ENCODE assay signal across 14 mouse cellular contexts in genomic region chr13:4059363-4059762, GRCm38 (mm10). TPM values are rescaled to one million over a fixed set of nuclear protein-coding genes. Genes with fewer than 3 reads are reported as not detected.
DNase-seq lines count a peak whose midpoint lies in the region; ATAC-seq and TF ChIP-seq lines count a peak whose summit lies in the region.
"Had no signal": no experiment of that assay in that cellular context is flagged by ENCODE, and none has a peak within 500 bp of the region (broad histone marks: within the 10 kb centered on the region; RNA-seq: fewer than 3 reads in every experiment).

No protein-coding gene starts in this region.

- no peak for TF ChIP-seq CTCF in lung, embryonic 14.5 days (IDR thresholded peaks at IDR 0.05; ENCODE audit: low read depth)

- DNase-seq in kidney, adult 9 months: peak; percentile 44
- DNase-seq in kidney, adult 18-20 months: no peak
- peak; percentile 80 for DNase-seq in NIH3T3 (ENCODE audit: low read depth)
- peak; percentile 39 for DNase-seq in lung, embryonic 14.5 days
- DNase-seq in left cerebral cortex, adult 9 months (ENCODE audit: low spot score in 2 of 2): no peak
- no peak for DNase-seq in MN1 (ENCODE audit: low spot score)
- DNase-seq in left cerebral cortex, postnatal 4 days: no peak
- DNase-seq: cerebellum, postnatal 36 days; liver, embryonic 13.5 days; retina, postnatal 1 day; thymus, adult 2 months had no signal

- intact Hi-C loops in left cerebral cortex, postnatal 4 days (cut with DNase I): no loop called here

- no peak overlapping the region for H3K9ac ChIP-seq in heart, embryonic 11.5 days (ENCODE audit: low read depth, low read length)
- no peak overlapping the region for H3K9ac ChIP-seq in lung, embryonic 14.5 days
- H3K9ac ChIP-seq: hindbrain, embryonic 15.5 days; liver, embryonic 13.5 days had no signal

- H3K4me2 ChIP-seq in heart, embryonic 11.5 days: no peak overlapping the region; the same call in 1 of the 2 replicates
- H3K4me2 ChIP-seq in lung, embryonic 14.5 days: no peak overlapping the region
- H3K4me2 ChIP-seq: hindbrain, embryonic 15.5 days; liver, embryonic 13.5 days had no signal

- 46% methylated on average over 5 of the region's 5 CpGs for whole genome bisulfite sequencing in heart, embryonic 11.5 days (ENCODE audit: insufficient replicate concordance)
- WGBS in lung, embryonic 14.5 days: 37% methylated on average over 5 of the region's 5 CpGs

- no peaks in the 10 kb centered on the region for H3K36me3 ChIP-seq in heart, embryonic 11.5 days (ENCODE audit: control insufficient read depth, insufficient read depth, low read length)
- no peaks in the 10 kb centered on the region for H3K36me3 ChIP-seq in lung, embryonic 14.5 days (ENCODE audit: insufficient read depth)
- H3K36me3 ChIP-seq: hindbrain, embryonic 15.5 days; liver, embryonic 13.5 days had no signal

- no peaks in the 10 kb centered on the region for H3K9me3 ChIP-seq in heart, embryonic 11.5 days (replicated peaks; ENCODE audit: control insufficient read depth, low read length)
- no peaks in the 10 kb centered on the region for H3K9me3 ChIP-seq in lung, embryonic 14.5 days (ENCODE audit: low read depth, low read length)
- H3K9me3 ChIP-seq: hindbrain, embryonic 15.5 days; liver, embryonic 13.5 days had no signal

- H3K4me1 ChIP-seq in heart, embryonic 11.5 days (ENCODE audit: control insufficient read depth, insufficient read depth, low read length): no peaks in the 10 kb centered on the region
- no peaks in the 10 kb centered on the region for H3K4me1 ChIP-seq in lung, embryonic 14.5 days (ENCODE audit: insufficient read depth)
- H3K4me1 ChIP-seq: hindbrain, embryonic 15.5 days; liver, embryonic 13.5 days had no signal

- no peak overlapping the region for H3K4me3 ChIP-seq in heart, embryonic 11.5 days (ENCODE audit: low read depth, low read length)
- no peak overlapping the region for H3K4me3 ChIP-seq in lung, embryonic 14.5 days (ENCODE audit: low read depth, low read length)
- H3K4me3 ChIP-seq: hindbrain, embryonic 15.5 days; liver, embryonic 13.5 days had no signal

- H3K27me3 ChIP-seq in heart, embryonic 11.5 days (ENCODE audit: control insufficient read depth, insufficient read depth, low read length): no peaks in the 10 kb centered on the region
- H3K27me3 ChIP-seq in lung, embryonic 14.5 days (ENCODE audit: insufficient read depth, low read length): no peaks in the 10 kb centered on the region
- H3K27me3 ChIP-seq: hindbrain, embryonic 15.5 days; liver, embryonic 13.5 days had no signal

- H3K27ac ChIP-seq in heart, embryonic 11.5 days (ENCODE audit: low read depth, low read length): peak overlapping the region; percentile 12; the same call in 1 of the 2 replicates
- H3K27ac ChIP-seq in lung, embryonic 14.5 days (ENCODE audit: low read depth): no peak overlapping the region
- H3K27ac ChIP-seq: hindbrain, embryonic 15.5 days; liver, embryonic 13.5 days had no signal

- peak; percentile 52; the same call in 1 of the 2 replicates for ATAC-seq in heart, embryonic 11.5 days (replicated peaks; ENCODE audit: insufficient number of reproducible peaks, low FRiP score, low TSS enrichment)
- no peak for ATAC-seq in lung, embryonic 14.5 days (ENCODE audit: insufficient read depth)
- ATAC-seq: forebrain, embryonic 16.5 days had no signal

RNA-seq across cellular contexts. Expression of gene Akr1c14, which starts 10.6 kb away (rescaled TPM):
- polyA plus RNA-seq in heart, embryonic 11.5 days (2014; fragmentation: Nextera tagmentation; extraction: Ambion mirVana): 1.9 and 2.3 TPM in 2 replicates
- polyA plus RNA-seq in lung, embryonic 14.5 days (2014; fragmentation: Nextera tagmentation; extraction: Ambion mirVana): 0.70 and 0.92 TPM in 2 replicates
- under 1 TPM; 0.68 TPM for total RNA-seq in left cerebral cortex, postnatal 4 days (2021)

Comparison
In these comparisons a context has a peak if more than half of its experiments do, and no peak if none do; other contexts are left out.
1. DNase-seq: peak in kidney, adult 9 months (single experiment), NIH3T3 (single experiment) and lung, embryonic 14.5 days (single experiment); none in kidney, adult 18-20 months (single experiment), left cerebral cortex, adult 9 months (0 of 2), MN1 (single experiment) and left cerebral cortex, postnatal 4 days (single experiment).